Mouse (Mus musculus) C2C12 (cell line): ENCODE measurements at regions not wholly inside any gene's neighbourhood (a gene's known extent, or its start where the extent isn't known, plus 50 kb on each side); places are given as distances from the start of the nearest gene placed in this dataset.

ENCODE experiments used
- CEBPB ChIP-seq: IDR thresholded peaks from one replicate; pipeline ENCODE4 v1.6.1; 2011; ENCODE audit warnings: low read depth, mild to moderate bottlenecking, control low read depth, moderate library complexity
- CTCF ChIP-seq: IDR thresholded peaks from one replicate; pipeline ENCODE4 v1.5.1; 2011; ENCODE audit not compliant: control insufficient read depth, insufficient read depth, insufficient read length

GRCm38 (mm10) chr7:133477933-133478332 is 124.0 kb downstream of the Tex36 start:
- TF ChIP-seq CTCF (no peak), CEBPB (no peak)
